Mouse (Mus musculus) regulatory T cell (primary cell): ENCODE results near the gene Tbc1d12.
"Not testable (repeated sequence)": the region's sequence is repeated elsewhere in the genome, so short reads cannot be mapped to it uniquely, and the experiment has no call there.

Experiments used
- in situ Hi-C: fragments of 300-600 bp; cut with MboI, MseI; formaldehyde crosslinking; loops from one replicate; pipeline ENCODE4 v1.15.1; 2025; ENCODE audit warnings: high pct_unique_total_duplicates

The Tbc1d12 gene

GRCm38 (mm10) chr19:38836438-38837170 is at the start of gene Tbc1d12:
TSS of gene Tbc1d12 (plus strand) at chr19:38836579.
- in situ Hi-C loops: loop anchor here (25.0 kb wide), 1 partner anchor 1426 kb away; the partner anchor contains the start of gene Pdlim1

- in situ Hi-C loops: no loop called here
Observed at GRCm38 (mm10) chr19:38787756-38788155, 48.6 kb upstream of the Tbc1d12 start.

- in situ Hi-C loops: no loop called here
Observed at GRCm38 (mm10) chr19:38793563-38794045, 42.8 kb upstream of the Tbc1d12 start.

GRCm38 (mm10) chr19:38796546-38796945 is 39.8 kb upstream of the Tbc1d12 start:
- in situ Hi-C loops: no loop called here

GRCm38 (mm10) chr19:38798291-38798690 is 38.1 kb upstream of the Tbc1d12 start:
- in situ Hi-C loops: no loop called here

GRCm38 (mm10) chr19:38798801-38799200 is 37.6 kb upstream of the Tbc1d12 start:
- in situ Hi-C loops: no loop called here

- in situ Hi-C loops: loop anchor here (5.0 to 25.0 kb wide), 2 partner anchors 114 to 756 kb away; partner anchors contain the start of genes Cep55 and Hells
Observed at GRCm38 (mm10) chr19:38818191-38818590, 18.2 kb upstream of the Tbc1d12 start.

- in situ Hi-C loops: loop anchor here (5.0 to 25.0 kb wide), 2 partner anchors 113 to 757 kb away; partner anchors contain the start of genes Cep55 and Hells
Observed at GRCm38 (mm10) chr19:38818766-38819426, 17.5 kb upstream of the Tbc1d12 start, which contains the start of gene Noc3l. TSS of gene Noc3l (minus strand) at chr19:38819237.

- in situ Hi-C loops: loop anchor here (5.0 to 25.0 kb wide), 2 partner anchors 113 to 757 kb away; partner anchors contain the start of genes Cep55 and Hells
Observed at GRCm38 (mm10) chr19:38819427-38819802, 17.0 kb upstream of the Tbc1d12 start.

- in situ Hi-C loops: loop anchor here (25.0 kb wide), 1 partner anchor 758 kb away; the partner anchor contains the start of gene Cep55
Observed at GRCm38 (mm10) chr19:38820186-38820804, 16.1 kb upstream of the Tbc1d12 start.

- in situ Hi-C loops: loop anchor here (25.0 kb wide), 1 partner anchor 1429 kb away; the partner anchor contains the start of gene Pdlim1
Observed at GRCm38 (mm10) chr19:38833224-38833623, 3.2 kb upstream of the Tbc1d12 start.

GRCm38 (mm10) chr19:38836084-38836437 is 318 bp upstream of the Tbc1d12 start:
- in situ Hi-C loops: loop anchor here (25.0 kb wide), 1 partner anchor 1426 kb away; the partner anchor contains the start of gene Pdlim1

- in situ Hi-C loops: loop anchor here (25.0 kb wide), 1 partner anchor 1425 kb away; the partner anchor contains the start of gene Pdlim1
Observed at GRCm38 (mm10) chr19:38837171-38837641, 827 bp downstream of the Tbc1d12 start.

- in situ Hi-C loops: loop anchor here (25.0 kb wide), 1 partner anchor 1417 kb away; the partner anchor contains the start of gene Pdlim1
Observed at GRCm38 (mm10) chr19:38844817-38845216, 8.4 kb downstream of the Tbc1d12 start.

GRCm38 (mm10) chr19:38846373-38846772 is 10.0 kb downstream of the Tbc1d12 start:
- in situ Hi-C loops: loop anchor here (25.0 kb wide), 1 partner anchor 1416 kb away; the partner anchor contains the start of gene Pdlim1

GRCm38 (mm10) chr19:38858224-38858623 is 21.8 kb downstream of the Tbc1d12 start:
- in situ Hi-C loops: no loop called here

GRCm38 (mm10) chr19:38862523-38862922 is 26.1 kb downstream of the Tbc1d12 start:
- in situ Hi-C loops: no loop called here

- in situ Hi-C loops: not testable (repeated sequence)
Observed at GRCm38 (mm10) chr19:38874825-38875224, 38.4 kb downstream of the Tbc1d12 start.

GRCm38 (mm10) chr19:38880300-38880699 is 43.9 kb downstream of the Tbc1d12 start:
- in situ Hi-C loops: no loop called here

GRCm38 (mm10) chr19:38901146-38902135 is 65.1 kb downstream of the Tbc1d12 start:
- in situ Hi-C loops: no loop called here
